Mouse (Mus musculus): ENCODE measurements at regions not wholly inside any gene's neighbourhood (a gene's known extent, or its start where the extent isn't known, plus 50 kb on each side); places are given as distances from the start of the nearest gene placed in this dataset.
"Not testable (repeated sequence)": the region's sequence is repeated elsewhere in the genome, so short reads cannot be mapped to it uniquely, and the experiment has no call there.

DNA sequence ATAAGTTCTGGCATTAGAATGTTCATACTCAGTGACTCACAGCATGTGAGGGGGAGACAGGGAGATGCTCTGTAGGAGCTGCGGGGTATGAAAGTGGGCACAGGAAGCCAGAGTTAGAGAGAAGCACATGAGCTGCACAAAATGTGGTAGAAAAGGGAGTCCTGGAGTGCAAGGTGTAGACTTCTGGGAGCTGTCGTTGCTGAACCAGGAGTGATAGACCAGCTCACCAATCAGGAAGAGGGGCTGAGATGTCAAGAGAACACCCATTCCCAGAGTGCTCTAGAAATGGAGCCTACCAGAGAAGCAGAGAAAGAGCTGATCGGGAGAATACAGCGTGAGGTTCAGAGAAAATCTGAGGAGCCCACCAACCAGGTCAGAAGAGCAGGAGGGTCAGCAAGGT is 262.2 kb upstream of the Kdm8 start:
- DNase-seq = no peak

DNA sequence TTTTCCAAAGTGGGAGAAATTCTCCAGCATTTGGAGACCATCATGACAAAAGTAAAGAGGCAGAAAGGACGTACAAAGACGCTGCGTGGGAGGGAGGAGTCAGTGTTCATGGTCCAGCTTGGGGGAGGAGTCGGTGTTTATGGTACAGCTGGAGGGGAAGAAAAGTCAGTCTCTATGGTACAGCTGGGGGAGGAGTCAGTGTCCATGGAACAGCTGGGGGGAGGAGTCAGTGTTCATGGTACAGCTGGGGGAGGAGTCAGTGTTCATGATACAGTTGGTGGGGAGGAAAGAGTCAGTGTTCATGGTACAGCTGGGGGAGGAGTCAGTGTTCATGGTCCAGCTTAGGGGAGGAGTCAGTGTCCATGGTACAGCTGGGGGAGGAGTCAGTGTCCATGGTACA is 261.5 kb upstream of the Kdm8 start:
- not testable (repeated sequence) for DNase-seq

DNA sequence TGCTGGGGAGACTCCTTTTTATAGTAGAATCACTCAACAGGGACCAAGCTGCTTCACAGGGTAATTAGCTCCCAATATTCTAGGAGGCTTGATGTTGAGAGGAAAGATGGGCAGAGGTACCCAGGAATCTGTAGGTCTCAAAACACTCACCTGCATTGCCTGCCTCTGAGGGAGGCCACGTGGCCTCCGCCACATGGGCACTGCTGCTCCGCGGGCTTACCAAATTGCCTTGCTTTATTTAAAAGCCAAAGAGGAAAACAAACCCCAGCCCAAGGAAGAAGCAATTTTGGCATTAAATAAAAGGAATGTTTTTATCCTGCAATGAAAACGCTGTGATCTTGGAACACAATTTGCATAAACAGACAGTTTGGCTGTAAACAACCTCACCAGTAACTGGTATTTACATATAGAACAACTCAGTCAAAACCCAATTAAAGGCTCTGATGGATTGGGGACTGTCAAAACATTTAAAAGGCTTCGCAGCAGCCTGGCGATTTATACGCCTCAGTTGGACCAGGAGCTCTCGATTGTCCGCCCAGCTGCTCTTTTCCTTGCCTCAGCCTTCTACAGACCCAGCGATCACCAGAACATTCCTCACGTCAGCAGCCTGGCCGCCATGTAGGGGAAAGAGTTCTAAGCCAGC is 259.3 kb upstream of the Kdm8 start:
- DNase-seq = no peak

DNA sequence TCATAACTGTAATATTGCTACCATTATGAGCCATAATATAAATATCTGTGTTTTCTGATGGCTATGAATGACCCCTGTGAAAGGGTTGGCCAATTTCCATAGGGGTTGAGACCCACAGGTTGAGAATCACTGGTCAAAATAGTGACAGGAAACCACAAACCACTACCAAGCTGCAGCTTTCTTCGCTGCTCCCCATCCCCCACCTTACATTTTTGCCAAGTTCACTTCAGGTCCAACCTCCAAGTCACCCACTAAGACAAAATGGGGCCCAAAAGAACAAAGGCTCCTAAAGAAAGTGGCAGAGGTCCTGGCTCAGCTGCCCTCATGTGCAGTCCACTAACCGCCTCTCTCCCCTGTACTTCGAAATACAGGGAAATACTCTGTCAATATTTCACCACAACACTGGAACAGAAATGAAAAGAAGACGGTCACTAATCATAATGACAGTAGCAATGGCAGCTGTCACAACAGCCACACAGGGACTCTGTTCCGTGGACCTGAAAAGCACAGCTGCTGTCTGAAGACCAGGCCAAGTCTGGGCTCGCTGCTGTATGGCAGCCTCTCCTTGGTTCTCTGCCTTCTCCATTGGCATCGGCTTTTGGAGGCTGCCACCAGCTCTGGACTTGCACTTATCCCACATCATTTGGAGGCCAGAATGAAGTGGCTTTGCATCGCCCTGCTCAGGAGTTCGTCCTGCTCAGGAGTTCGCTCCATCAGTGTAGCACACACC is 257.3 kb upstream of the Kdm8 start:
- peak; percentile 77 to 83 for DNase-seq

DNA sequence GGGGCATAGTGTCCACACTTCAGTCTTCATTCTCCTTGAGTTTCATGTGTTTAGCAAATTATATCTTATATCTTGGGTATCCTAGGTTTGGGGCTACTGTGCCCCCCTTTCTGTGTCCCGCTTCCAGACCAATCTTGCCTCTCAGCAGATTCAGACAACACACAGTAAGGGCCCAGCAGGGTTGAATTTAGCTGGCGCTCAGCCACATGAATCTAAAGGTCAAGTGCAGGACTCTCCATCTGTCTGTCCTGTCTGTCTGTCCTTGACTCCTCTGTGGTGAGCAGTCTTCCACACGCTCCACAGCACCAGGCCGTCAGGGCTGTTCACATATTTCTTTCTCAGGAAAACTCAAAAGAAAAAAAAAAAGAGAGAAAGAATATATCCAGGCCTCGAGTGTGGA is 255.5 kb upstream of the Kdm8 start:
- peak; percentile 63 for DNase-seq

DNA sequence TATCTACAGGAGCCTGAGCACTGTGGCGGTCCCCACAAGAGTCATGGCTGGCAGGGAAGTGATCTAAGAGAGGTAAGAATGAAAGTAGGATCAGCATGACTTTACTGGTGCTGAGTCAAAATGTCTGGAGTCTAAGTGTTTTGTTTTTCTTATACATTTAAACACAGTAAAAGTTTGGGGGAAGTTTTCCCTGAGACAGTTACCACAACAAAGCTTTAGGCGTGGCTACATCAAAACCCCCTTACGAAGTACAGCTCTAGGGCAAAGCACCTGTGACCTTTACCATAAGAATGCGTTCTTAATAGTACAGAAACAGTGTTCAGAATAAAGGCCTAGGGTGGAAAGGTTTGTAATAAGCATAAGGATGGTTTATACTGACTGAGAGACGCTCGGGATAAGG is 254.4 kb upstream of the Kdm8 start:
- no peak for DNase-seq

DNA sequence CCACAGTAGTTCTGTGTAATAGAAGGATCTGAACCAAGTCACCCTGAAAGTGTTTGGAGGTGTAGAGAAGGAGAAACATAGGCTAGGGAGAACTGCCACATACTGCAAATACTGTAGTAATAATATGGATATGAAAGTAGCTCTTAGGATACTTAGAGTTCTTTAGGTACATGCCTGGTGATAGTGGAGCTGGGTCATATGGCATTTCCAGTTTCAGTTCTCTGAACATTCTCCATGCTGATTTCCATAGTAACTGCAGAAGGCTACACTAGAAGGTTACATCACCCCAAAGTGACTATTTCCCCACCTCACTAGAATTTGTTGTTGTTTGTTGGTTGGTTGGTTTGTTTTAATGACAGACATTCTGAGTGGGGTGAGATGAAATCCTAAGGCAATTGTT is 253.2 kb upstream of the Kdm8 start:
- DNase-seq = no peak

DNA sequence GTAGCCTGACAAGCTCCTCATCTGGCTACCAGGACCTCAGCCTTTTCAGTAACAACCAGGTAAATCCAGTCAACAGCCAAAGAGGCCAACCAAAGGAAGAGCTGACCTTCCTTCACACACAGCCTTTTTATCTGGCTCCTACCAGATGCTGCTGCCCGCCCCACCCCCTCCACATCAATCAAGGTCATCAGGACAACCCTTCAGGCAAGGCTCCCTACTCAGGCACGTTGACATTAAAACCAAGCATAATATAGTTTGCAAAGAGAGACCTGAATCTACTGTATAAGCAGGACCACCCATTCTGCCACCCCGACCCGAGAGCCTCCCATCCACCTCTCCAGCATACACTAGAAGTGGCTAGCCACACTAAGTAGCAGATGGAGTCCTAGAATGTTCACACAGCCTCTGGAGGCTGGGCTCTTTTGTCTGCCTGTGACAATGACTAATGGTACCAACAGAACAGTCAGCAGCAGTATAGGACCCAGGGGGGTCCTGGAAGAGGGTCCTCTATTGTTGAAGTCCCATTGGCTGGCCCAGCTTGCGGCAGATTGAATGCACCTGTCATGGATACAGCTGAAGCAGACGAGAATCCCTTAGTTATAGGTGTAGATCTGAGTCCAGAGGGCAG is 233.0 kb upstream of the Kdm8 start:
- no peak for DNase-seq

DNA sequence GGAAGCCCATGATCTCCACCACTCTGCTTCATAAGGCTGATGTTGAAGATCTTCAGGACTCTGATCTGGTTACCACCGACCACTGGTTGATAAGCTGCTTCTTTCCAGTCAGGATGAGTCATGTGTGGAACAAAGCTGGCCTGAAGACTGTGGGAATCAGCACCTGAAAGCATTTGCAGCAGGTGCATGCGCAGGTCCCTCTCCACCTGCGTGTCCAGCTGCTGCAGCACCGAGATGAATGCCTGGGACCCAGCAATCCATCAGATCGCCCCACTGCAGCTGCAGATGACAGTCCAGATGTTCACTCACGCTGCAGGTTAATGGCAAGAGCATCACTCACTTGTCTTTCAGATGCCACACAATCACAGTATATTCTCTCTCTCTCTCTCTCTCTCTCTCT is 230.4 kb upstream of the Kdm8 start:
- DNase-seq = no peak

DNA sequence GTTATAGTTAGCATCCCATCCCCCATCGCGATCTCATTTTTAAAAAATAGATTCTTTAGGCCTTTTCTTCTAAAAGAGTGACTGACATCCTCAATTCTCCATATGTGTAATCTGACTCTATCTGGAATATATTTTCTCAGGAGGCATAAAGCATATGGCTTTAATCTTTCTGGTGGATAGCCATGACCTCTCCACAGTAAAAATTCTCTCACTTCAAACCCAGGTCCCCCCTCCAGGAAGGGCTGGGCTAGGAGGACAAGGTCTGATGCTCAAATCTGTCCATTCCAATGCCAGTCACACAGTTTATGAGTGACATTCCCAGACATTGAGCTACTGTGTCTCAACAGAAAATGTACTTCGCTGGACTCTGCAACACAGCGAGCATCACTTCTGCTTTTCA is 226.8 kb upstream of the Kdm8 start:
- no peak for DNase-seq

DNA sequence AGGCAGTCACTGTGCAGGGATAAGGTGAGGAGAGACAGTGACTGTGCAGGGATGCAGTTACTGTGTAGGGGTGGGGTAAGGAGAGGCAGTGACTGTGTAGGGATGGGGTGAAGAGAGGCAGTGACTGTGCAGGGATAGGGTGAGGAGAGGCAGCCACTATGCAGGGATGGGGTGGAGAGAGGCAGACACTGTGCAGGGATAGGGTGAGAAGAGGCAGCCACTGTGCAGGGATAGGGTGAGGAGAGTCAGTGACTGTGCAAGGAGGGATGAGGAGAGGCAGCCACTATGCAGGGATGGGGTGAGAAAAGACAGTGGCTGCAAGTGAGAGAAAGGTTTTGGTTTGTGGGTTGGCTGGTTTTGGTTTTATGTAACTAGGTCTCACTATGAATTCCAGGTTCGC is 221.8 kb upstream of the Kdm8 start:
- DNase-seq = no peak

DNA sequence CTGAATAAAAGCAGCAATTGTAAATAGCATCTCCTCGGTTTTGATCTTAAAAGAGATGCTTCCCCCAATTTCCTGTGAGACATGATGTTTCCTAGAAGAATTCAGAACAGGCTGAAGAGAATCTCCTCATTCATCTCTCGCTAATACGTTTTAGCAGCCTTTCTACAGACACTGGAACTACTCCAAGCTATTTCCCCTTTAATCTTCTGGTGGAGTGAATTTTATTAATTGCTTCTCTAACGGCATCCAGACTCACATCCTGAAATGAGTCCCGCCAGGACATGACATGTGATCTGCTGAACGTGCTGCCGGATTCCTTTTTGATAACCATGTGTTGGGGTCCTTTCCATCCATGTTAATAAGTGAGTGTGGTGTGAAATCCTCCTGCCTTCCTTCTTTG is 209.6 kb upstream of the Kdm8 start:
- DNase-seq = no peak

DNA sequence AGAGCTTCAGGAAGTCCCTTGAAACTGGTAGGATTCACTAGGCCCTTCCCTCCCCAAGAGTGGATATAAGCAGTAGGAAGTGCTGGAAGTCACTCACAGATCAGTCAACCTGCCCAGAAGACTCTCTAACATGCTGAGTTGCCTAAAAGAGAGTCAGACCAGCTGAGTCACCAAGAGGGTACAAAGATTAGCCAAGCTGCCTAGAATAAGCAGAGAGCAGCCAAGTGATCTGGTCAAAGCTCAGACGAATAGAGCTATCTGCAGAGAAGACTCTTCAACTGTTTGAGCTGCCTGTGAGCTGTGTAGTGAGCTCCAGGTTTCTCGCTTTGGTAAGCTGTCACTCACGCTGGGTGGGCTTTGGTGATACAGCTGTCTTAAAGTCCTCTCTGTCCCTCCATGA is 207.4 kb upstream of the Kdm8 start:
- DNase-seq = no peak

DNA sequence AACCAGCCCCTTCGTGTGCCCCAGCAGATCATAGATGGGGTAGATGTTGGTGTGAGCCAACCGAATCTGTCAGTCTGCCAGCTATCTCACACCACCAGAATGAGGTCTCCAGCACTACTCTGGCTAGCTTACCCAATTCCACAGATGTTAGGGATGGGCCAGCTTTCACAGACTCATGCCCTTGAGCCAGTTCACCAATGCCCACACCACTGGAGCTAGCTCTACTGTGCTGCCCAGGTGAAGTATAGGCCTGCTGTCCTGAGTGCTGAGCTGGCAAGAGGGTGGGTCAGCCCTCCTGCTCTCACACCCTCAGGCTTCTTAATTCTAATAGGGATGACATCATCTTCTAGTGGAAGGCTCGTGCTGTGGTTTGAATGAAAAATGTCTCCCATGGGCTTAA is 201.5 kb upstream of the Kdm8 start:
- peak in 1 of 2 experiments; percentile 15 for DNase-seq

DNA sequence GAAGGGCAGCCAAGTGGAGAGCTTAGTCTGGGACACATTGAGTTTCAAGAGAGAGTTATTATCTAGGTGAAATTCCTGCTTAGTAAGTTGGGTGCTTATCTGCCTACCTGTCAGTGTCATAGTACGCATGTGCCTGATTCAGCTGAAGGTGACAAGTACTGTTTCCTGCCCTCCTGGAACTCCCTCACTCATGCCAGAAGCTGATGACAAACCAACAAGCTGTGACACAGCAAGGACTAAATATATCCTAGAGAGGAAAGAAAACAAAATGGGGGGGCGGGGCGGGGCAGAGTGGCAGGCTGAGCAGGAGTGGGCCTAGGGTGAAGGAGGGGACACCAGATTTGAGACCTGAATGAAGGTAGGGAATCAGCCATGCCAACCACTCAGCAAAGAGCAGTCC is 196.1 kb upstream of the Kdm8 start:
- no peak for DNase-seq

DNA sequence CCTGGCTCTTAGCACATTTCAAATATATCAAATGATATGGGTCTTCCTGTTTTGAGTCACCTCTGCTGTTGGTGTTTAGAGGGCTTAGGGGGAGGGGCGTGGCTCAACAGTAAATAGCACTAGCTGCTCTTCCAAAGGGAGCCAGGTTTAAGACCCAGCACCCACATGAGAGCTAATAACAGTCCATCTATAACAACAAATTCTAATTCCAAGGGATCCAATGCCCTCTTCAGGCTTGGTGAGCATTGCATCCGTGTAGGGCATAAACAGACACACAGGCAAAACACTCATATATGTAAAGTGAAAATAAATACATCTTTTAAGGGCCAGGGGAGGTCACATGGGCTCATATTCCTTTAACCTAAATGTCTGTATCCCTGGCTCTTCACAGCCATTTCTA is 194.1 kb upstream of the Kdm8 start:
- DNase-seq = no peak

DNA sequence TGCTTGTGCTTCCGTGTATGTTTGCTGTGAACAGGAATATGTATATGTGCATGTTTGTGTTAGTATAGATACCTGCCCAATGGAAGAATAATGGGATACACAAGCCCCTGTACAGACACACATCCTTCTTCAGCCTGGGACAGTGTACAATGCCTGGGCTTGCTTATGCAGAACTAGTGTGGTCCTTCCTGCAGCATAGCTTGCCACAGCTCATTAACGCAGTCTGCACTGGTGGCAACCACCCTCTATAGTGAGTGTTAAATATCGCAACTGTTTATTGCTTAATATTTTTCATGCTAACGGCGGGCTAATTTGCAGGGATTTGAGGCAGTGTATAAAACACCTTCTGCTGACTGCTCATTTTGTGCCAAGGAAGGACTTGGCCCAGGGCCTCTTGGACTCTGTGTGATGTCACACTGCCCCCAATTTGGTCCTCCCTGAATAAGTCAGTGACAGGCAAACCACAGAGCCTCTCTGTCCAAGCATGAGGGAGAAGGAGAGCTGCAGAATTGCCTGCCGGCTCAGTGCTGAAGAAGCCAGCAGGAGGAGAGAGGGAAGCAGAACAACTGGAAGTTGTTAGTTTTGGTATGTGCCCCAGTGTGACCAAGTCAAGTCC is 193.4 kb upstream of the Kdm8 start:
- peak; percentile 68 to 80 for DNase-seq

DNA sequence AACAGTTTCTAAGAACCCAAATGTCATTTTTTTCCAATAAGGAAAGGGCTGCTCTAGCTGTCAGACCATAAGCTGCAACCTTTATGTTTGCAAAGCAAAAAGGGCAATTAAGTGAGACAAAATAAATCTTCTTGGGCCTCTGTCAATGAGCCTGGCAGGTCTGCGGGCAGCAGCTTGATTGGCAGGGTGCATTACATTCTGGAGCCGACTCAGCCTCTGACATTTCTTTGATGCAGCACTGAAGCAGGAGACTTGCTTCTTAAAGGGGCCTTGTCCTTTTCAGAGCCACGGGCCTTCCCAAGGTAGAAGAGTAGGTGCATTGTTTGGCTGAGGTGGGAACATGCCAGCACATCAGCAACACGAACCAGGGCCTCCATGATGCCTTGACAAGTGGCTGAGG is 190.2 kb upstream of the Kdm8 start:
- peak; percentile 36 to 37 for DNase-seq

DNA sequence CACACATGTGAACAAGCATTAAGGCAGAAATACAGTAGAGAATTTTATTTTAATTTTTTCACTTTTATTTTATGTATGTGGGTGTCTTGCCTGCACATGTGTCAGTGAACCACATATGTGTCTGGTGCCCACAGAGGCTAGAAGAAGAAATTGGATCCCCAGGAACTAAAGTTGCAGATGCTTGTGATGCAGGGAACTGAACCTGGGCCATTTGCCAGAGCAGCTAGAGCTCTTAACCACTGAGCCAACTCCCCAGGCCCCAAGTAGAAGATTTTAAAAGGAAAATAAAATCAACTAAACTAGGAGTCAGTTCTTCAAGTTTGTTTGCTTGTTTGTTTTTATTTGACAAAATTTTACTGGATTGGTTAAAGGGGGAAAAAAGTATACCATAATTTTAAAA is 185.5 kb upstream of the Kdm8 start:
- peak; percentile 79 to 82 for DNase-seq

DNA sequence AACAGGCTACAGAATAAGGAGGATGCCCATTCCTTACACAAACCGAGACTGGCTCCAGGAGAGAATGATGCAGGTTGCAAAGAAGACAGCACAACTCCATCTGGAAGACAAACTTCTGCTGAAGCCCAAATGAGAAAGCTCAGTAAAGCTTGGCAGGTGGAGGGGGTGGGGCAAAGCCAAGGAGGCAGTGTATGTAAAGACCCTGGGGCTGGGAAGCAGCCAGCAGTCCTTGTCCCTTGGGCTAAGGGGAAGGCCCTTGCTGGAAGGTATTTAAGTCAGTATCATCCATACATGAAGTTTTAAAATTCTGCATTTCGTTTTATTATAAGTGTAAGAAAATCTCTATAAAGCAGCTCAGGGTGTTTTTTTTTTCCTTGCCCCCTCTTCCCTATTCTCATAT is 182.3 kb upstream of the Kdm8 start:
- peak; percentile 44 to 67 for DNase-seq

DNA sequence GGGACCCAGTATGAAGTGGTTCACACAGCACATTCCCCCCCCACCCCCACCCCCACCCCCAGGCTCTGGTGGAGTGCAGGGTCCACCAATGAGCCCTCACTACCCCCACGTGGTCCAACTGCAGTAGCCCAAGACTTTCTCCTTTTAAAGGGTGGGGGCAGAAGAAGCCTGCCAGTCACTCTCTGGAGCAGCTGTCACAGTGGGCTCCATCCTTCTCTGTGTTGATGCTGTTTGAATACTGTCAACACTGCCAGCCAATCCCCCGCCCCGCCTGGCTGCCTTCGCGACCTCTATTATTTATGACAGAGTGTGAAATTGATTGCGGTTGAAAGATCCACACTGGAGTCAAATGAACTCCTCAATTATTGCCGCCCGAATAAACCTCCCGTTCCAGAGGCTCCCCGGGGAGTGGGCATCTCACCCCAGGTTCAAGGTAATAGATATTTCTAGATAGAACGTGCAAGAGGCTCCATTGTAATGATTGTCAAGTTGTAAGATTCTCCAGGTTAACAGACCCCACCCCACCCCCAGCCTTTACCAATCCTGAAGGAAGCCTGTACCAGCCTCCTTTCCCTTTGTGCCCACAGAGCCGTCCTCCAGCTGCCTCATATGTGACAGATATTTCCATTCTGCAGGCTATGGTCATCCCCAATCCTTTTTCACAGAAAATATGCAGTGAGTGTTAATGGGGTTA is 181.7 kb upstream of the Kdm8 start:
- DNase-seq = peak; percentile 90 to 93

DNA sequence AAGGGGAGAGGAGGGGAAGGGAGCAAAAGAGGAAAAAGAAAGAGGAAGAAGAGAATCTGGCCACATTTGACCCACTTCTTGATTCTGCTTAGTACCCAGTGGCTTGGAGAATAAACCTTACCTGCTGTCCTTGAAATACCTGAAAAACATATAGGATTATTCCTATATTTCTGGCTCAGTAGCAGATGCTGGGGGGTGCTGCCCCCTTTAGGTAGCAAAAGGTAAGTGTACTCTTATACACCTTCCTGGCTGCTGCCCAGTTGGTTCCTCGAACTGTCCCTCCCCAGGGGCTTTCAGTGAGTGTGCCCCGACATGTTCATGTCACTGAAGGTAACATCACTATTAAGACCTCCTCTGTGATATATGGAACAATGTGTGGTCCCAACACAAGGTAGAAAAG is 180.7 kb upstream of the Kdm8 start:
- DNase-seq = peak; percentile 31 to 38

DNA sequence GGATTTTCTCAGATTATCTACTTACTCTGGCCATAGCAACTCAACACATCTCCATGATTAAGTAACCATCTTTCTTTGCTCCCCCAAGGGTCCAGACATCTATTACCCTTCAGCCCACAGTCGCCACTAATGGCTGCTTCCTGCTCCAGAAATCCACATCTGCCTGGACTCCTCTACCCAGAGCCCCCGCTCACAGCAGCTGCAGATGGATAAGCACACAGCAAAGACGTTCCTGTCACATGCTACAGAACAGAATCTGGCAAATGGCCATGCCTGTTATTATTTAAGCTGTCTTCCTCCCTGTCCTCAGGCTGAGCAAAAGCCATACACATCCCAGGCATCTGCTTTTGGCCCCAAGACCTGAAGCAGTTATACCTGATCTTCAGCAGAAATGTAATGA is 173.8 kb upstream of the Kdm8 start:
- no peak for DNase-seq
